Mouse (Mus musculus): ENCODE measurements around the gene Gm11060. TPM values are rescaled to one million over a fixed set of nuclear protein-coding genes. Genes with fewer than 3 reads are reported as not detected.

The Gm11060 gene
- polyA plus RNA-seq, 1 experiment: not detected

GRCm38 (mm10) chr2:105117669-105118068, 25.9 kb downstream of the Gm11060 start:
- DNase-seq (ENCODE audit: low spot score): no peak

- DNase-seq (ENCODE audit: low spot score): no peak
Measured at GRCm38 (mm10) chr2:105122216-105122615, 30.4 kb downstream of the Gm11060 start.

- no peak for DNase-seq (ENCODE audit: low spot score)
Measured at GRCm38 (mm10) chr2:105122886-105123285, 31.1 kb downstream of the Gm11060 start.

GRCm38 (mm10) chr2:105123431-105123830, 31.6 kb downstream of the Gm11060 start:
- DNase-seq (ENCODE audit: low spot score): no peak

- no peak for DNase-seq (ENCODE audit: low spot score)
Measured at GRCm38 (mm10) chr2:105123881-105124280, 32.1 kb downstream of the Gm11060 start.

GRCm38 (mm10) chr2:105124391-105124790, 32.6 kb downstream of the Gm11060 start:
- DNase-seq (ENCODE audit: low spot score): no peak

- DNase-seq (ENCODE audit: low spot score): no peak
Measured at GRCm38 (mm10) chr2:105125205-105125604, 33.4 kb downstream of the Gm11060 start.

- no peak for DNase-seq (ENCODE audit: low spot score)
Measured at GRCm38 (mm10) chr2:105125641-105126040, 33.8 kb downstream of the Gm11060 start.

- no peak for DNase-seq (ENCODE audit: low spot score)
Measured at GRCm38 (mm10) chr2:105126279-105126678, 34.5 kb downstream of the Gm11060 start, which contains the start of gene Wt1. TSS of gene Wt1 (plus strand) at chr2:105126529.

GRCm38 (mm10) chr2:105126691-105127530, 35.1 kb downstream of the Gm11060 start:
- no peak for DNase-seq (ENCODE audit: low spot score)

- DNase-seq (ENCODE audit: low spot score): no peak
Measured at GRCm38 (mm10) chr2:105127531-105128480, 36.0 kb downstream of the Gm11060 start.

- no peak for DNase-seq (ENCODE audit: low spot score)
Measured at GRCm38 (mm10) chr2:105128564-105128963, 36.7 kb downstream of the Gm11060 start.

- no peak for DNase-seq (ENCODE audit: low spot score)
Measured at GRCm38 (mm10) chr2:105130351-105131060, 38.7 kb downstream of the Gm11060 start.

GRCm38 (mm10) chr2:105131061-105131810, 39.4 kb downstream of the Gm11060 start:
- DNase-seq (ENCODE audit: low spot score): no peak

GRCm38 (mm10) chr2:105131811-105132100, 39.9 kb downstream of the Gm11060 start:
- no peak for DNase-seq (ENCODE audit: low spot score)

- no peak for DNase-seq (ENCODE audit: low spot score)
Measured at GRCm38 (mm10) chr2:105132300-105132699, 40.5 kb downstream of the Gm11060 start.

- no peak for DNase-seq (ENCODE audit: low spot score)
Measured at GRCm38 (mm10) chr2:105132933-105133795, 41.3 kb downstream of the Gm11060 start.

- no peak for DNase-seq (ENCODE audit: low spot score)
Measured at GRCm38 (mm10) chr2:105134296-105134695, 42.5 kb downstream of the Gm11060 start.

GRCm38 (mm10) chr2:105139471-105139870, 47.7 kb downstream of the Gm11060 start:
- no peak for DNase-seq (ENCODE audit: low spot score)

- DNase-seq (ENCODE audit: low spot score): no peak
Measured at GRCm38 (mm10) chr2:105141371-105141770, 49.6 kb downstream of the Gm11060 start.

Measured in urinary bladder, adult 2 months (tissue).